Mouse (Mus musculus) olfactory bulb, adult 2 months (tissue): ENCODE data around the gene Mrpl27. TPM values are rescaled to one million over a fixed set of nuclear protein-coding genes. Genes with fewer than 3 reads are reported as not detected.

Experiments used
- H3K27ac ChIP-seq: fragments of 200-500 bp; 2 replicates; pipeline ENCODE4 v1.5.1; 2012; ENCODE audit warnings: low read depth, low read length; ENCODE audit not compliant: insufficient read depth
- H3K4me1 ChIP-seq: fragments of 200-500 bp; 2 replicates; pipeline ENCODE4 v1.6.1; 2012; ENCODE audit warnings: low read length; ENCODE audit not compliant: control insufficient read depth, insufficient read depth
- H3K4me3 ChIP-seq: fragments of 200-500 bp; 2 replicates; pipeline ENCODE4 v1.5.1; 2012; ENCODE audit warnings: mild to moderate bottlenecking, low read depth, low read length, moderate library complexity; ENCODE audit not compliant: insufficient read depth
- CTCF ChIP-seq: fragments of 200-500 bp; IDR thresholded peaks from 2 replicates; pipeline ENCODE4 v1.5.1; 2012; ENCODE audit warnings: low read depth, mild to moderate bottlenecking, low read length, moderate library complexity; ENCODE audit not compliant: insufficient read depth
- POLR2A ChIP-seq: fragments of 200-500 bp; IDR thresholded peaks from 2 replicates; pipeline ENCODE4 v1.6.1; 2012; ENCODE audit warnings: mild to moderate bottlenecking, low read depth, low read length, moderate library complexity; ENCODE audit not compliant: insufficient read depth
- WGBS: fragments of 180-500 bp; shearing (Covaris S2); methylation state at CpG from one replicate; pipeline ENCODE4 v1.1.7; 2018; 5-methylcytosine and 5-hydroxymethylcytosine counted together
- polyA plus RNA-seq: library from polyadenylated mRNA; stranded (reverse); fragments of >200 nt; gene quantifications from 2 replicates; pipeline ENCODE4 v1.2.4, GENCODE M21; 2012; ENCODE audit warnings: low replicate concordance; ENCODE audit not compliant: missing spikeins, insufficient read depth, insufficient read length

Gene Mrpl27
- polyA plus RNA-seq, 1 experiment, result not detected

- TF ChIP-seq POLR2A, result no peak
- no peak for TF ChIP-seq CTCF
- H3K4me3 ChIP-seq, result no peak overlapping the region
- peaks cover 10% of the 10 kb centered on the region for H3K4me1 ChIP-seq
- no peak overlapping the region for H3K27ac ChIP-seq
- 48% methylated on average over 8 of the region's 8 CpGs for WGBS
Measured at GRCm38 (mm10) chr11:94652973-94653372, 594 bp upstream of the Mrpl27 start.

GRCm38 (mm10) chr11:94661344-94661743 is 7.8 kb downstream of the Mrpl27 start:
- no peak overlapping the region for H3K4me3 ChIP-seq
- WGBS, result 68% methylated on average over 1 of the region's 1 CpGs
- TF ChIP-seq CTCF, result no peak
- no peak for TF ChIP-seq POLR2A

GRCm38 (mm10) chr11:94665281-94665680 is 11.7 kb downstream of the Mrpl27 start:
- TF ChIP-seq POLR2A (no peak), CTCF (no peak)
- WGBS, result 83% methylated on average over 6 of the region's 6 CpGs

More at GRCm38 (mm10) chr11:94661344-94661743, 7.8 kb downstream of the Mrpl27 start:
- Histone ChIP-seq H3K4me1 (peaks cover 6% of the 10 kb centered on the region; the same call in 1 of the 2 replicates), H3K27ac (no peak overlapping the region)

GRCm38 (mm10) chr11:94674984-94675383 is 21.4 kb downstream of the Mrpl27 start:
- H3K4me3 ChIP-seq, result no peak overlapping the region
- peaks cover 31% of the 10 kb centered on the region for H3K4me1 ChIP-seq
- TF ChIP-seq CTCF (no peak), POLR2A (no peak)
- 74% methylated on average over 5 of the region's 5 CpGs for WGBS
- H3K27ac ChIP-seq, result no peak overlapping the region

More at GRCm38 (mm10) chr11:94665281-94665680, 11.7 kb downstream of the Mrpl27 start:
- Histone ChIP-seq H3K4me3 (no peak overlapping the region), H3K27ac (no peak overlapping the region), H3K4me1 (no peaks in the 10 kb centered on the region)

- no peak for TF ChIP-seq POLR2A
- no peak for TF ChIP-seq CTCF
- Histone ChIP-seq H3K27ac (no peak overlapping the region), H3K4me1 (peaks cover 31% of the 10 kb centered on the region), H3K4me3 (no peak overlapping the region)
- WGBS, result 79% methylated on average over 5 of the region's 5 CpGs
Measured at GRCm38 (mm10) chr11:94675446-94675845, 21.9 kb downstream of the Mrpl27 start.

- H3K4me3 ChIP-seq, result peak overlapping the region; percentile 88
- TF ChIP-seq POLR2A (no peak), CTCF (no peak)
- peaks cover 31% of the 10 kb centered on the region for H3K4me1 ChIP-seq
- 40% methylated on average over 4 of the region's 4 CpGs for WGBS
- H3K27ac ChIP-seq, result no peak overlapping the region
Measured at GRCm38 (mm10) chr11:94676308-94676707, 22.7 kb downstream of the Mrpl27 start.

GRCm38 (mm10) chr11:94676754-94677606 is 23.4 kb downstream of the Mrpl27 start, which contains the start of gene Xylt2:
TSS of gene Xylt2 (minus strand) at chr11:94677515.
- WGBS, result under 1% methylated on average over 82 of the region's 82 CpGs
- peak within 1 kb of the TSS; percentile 36; the same call in 1 of the 2 replicates for H3K27ac ChIP-seq
- peak within 1 kb of the TSS; percentile 88 for H3K4me3 ChIP-seq
- peaks cover 31% of the 10 kb centered on the region for H3K4me1 ChIP-seq
- TF ChIP-seq POLR2A, result peak; percentile 95
- TF ChIP-seq CTCF, result no peak

GRCm38 (mm10) chr11:94677607-94678145 is 24.1 kb downstream of the Mrpl27 start:
- Histone ChIP-seq H3K4me3 (peak overlapping the region; percentile 88), H3K27ac (no peak overlapping the region), H3K4me1 (peaks cover 31% of the 10 kb centered on the region)
- WGBS, result 20% methylated on average over 15 of the region's 15 CpGs
- TF ChIP-seq POLR2A (no peak), CTCF (no peak)

- Histone ChIP-seq H3K4me1 (peaks cover 15% of the 10 kb centered on the region), H3K27ac (no peak overlapping the region), H3K4me3 (no peak overlapping the region)
- TF ChIP-seq POLR2A (no peak), CTCF (no peak)
Measured at GRCm38 (mm10) chr11:94680639-94681038, 27.1 kb downstream of the Mrpl27 start.
